Mouse (Mus musculus): ENCODE measurements around the gene Irf9. TPM values are rescaled to one million over a fixed set of nuclear protein-coding genes. Genes with fewer than 3 reads are reported as not detected.

The Irf9 gene
- total RNA-seq, 2 experiments from 2014 or later: 8.0 to 8.4 TPM

- DNase-seq (ENCODE audit: low spot score in 2 of 2): peak in 1 of 2 experiments; percentile 42
- intact Hi-C loops (cut with DNase I): no loop called here
These were observed 24.6 kb upstream of the Irf9 start for GRCm38 (mm10) chr14:55578668-55579269.

- intact Hi-C loops (cut with DNase I): no loop called here
- no peak for DNase-seq (ENCODE audit: low spot score in 2 of 2)
These were observed 23.6 kb upstream of the Irf9 start for GRCm38 (mm10) chr14:55579511-55580496.

- no peak for DNase-seq (ENCODE audit: low spot score in 2 of 2)
- intact Hi-C loops (cut with DNase I): no loop called here
These were observed 22.6 kb upstream of the Irf9 start for GRCm38 (mm10) chr14:55580731-55581130.

- DNase-seq (ENCODE audit: low spot score in 2 of 2): no peak
- intact Hi-C loops (cut with DNase I): no loop called here
These were observed 21.2 kb upstream of the Irf9 start for GRCm38 (mm10) chr14:55581981-55582681.

GRCm38 (mm10) chr14:55584303-55584701 lies 19.1 kb upstream of the Irf9 start:
- no peak for DNase-seq (ENCODE audit: low spot score in 2 of 2)
- intact Hi-C loops (cut with DNase I): no loop called here

GRCm38 (mm10) chr14:55584702-55585565 lies 18.4 kb upstream of the Irf9 start, which contains the start of gene Emc9:
Gene Emc9 (minus strand): TSS chr14:55585302.
- intact Hi-C loops (cut with DNase I): no loop called here

GRCm38 (mm10) chr14:55585566-55585960 lies 17.8 kb upstream of the Irf9 start:
- intact Hi-C loops (cut with DNase I): no loop called here
- DNase-seq (ENCODE audit: low spot score in 2 of 2): no peak

More at GRCm38 (mm10) chr14:55584702-55585565, 18.4 kb upstream of the Irf9 start, which contains the start of gene Emc9:
- peak in 1 of 2 experiments; percentile 49 for DNase-seq (ENCODE audit: low spot score in 2 of 2)

GRCm38 (mm10) chr14:55586149-55586548 lies 17.2 kb upstream of the Irf9 start:
- no peak for DNase-seq (ENCODE audit: low spot score in 2 of 2)
- intact Hi-C loops (cut with DNase I): no loop called here

GRCm38 (mm10) chr14:55589271-55589670 lies 14.1 kb upstream of the Irf9 start:
- no peak for DNase-seq (ENCODE audit: low spot score in 2 of 2)
- intact Hi-C loops (cut with DNase I): no loop called here

- DNase-seq (ENCODE audit: low spot score in 2 of 2): no peak
- intact Hi-C loops (cut with DNase I): no loop called here
These were observed 13.5 kb upstream of the Irf9 start for GRCm38 (mm10) chr14:55589771-55590448.

GRCm38 (mm10) chr14:55590748-55591330 lies 12.5 kb upstream of the Irf9 start, which contains the start of gene Psme2:
Gene Psme2 (minus strand): TSS chr14:55591113.
- peak; percentile 91 to 95 for DNase-seq (ENCODE audit: low spot score in 2 of 2)
- intact Hi-C loops (cut with DNase I): no loop called here

GRCm38 (mm10) chr14:55591331-55591891 lies 12.0 kb upstream of the Irf9 start, which contains the start of gene Rnf31:
Gene Rnf31 (plus strand): TSS chr14:55591708.
- peak; percentile 95 for DNase-seq (ENCODE audit: low spot score in 2 of 2)
- intact Hi-C loops (cut with DNase I): no loop called here

GRCm38 (mm10) chr14:55592226-55592625 lies 11.1 kb upstream of the Irf9 start:
- intact Hi-C loops (cut with DNase I): no loop called here

GRCm38 (mm10) chr14:55596036-55596690 lies 7.2 kb upstream of the Irf9 start:
- DNase-seq (ENCODE audit: low spot score in 2 of 2): peak in 1 of 2 experiments; percentile 74
- intact Hi-C loops (cut with DNase I): no loop called here

More at GRCm38 (mm10) chr14:55592226-55592625, 11.1 kb upstream of the Irf9 start:
- no peak for DNase-seq (ENCODE audit: low spot score in 2 of 2)

GRCm38 (mm10) chr14:55598521-55599390 lies 4.6 kb upstream of the Irf9 start:
- intact Hi-C loops (cut with DNase I): no loop called here
- DNase-seq (ENCODE audit: low spot score in 2 of 2): no peak
